Mouse (Mus musculus) ES-E14 (cell line): Measurements from ENCODE around the gene Aplp1.

ENCODE experiments used
- CHD2 ChIP-seq: IDR thresholded peaks from 2 replicates; pipeline ENCODE4 v1.6.1; 2014; ENCODE audit warnings: mild to moderate bottlenecking, low read depth, low read length, inconsistent platforms
- HCFC1 ChIP-seq: IDR thresholded peaks from 2 replicates; pipeline ENCODE4 v1.6.1; 2012; ENCODE audit warnings: low read length, inconsistent platforms, borderline replicate concordance; ENCODE audit not compliant: insufficient read depth
- MAFK ChIP-seq: IDR thresholded peaks from 2 replicates; pipeline ENCODE4 v1.6.1; 2014; ENCODE audit warnings: mild to moderate bottlenecking, low read depth, low read length, inconsistent platforms; ENCODE audit not compliant: insufficient read depth
- ZC3H11A ChIP-seq: IDR thresholded peaks from 2 replicates; pipeline ENCODE4 v1.6.1; 2012; ENCODE audit warnings: low read depth, mild to moderate bottlenecking, inconsistent platforms, low read length, borderline replicate concordance
- ZNF384 ChIP-seq: IDR thresholded peaks from 2 replicates; pipeline ENCODE4 v1.6.1; 2012; ENCODE audit warnings: low read depth, low read length, inconsistent platforms

GRCm38 (mm10) chr7:30477415-30478381 lies 32.4 kb upstream of the Aplp1 start:
- TF ChIP-seq ZC3H11A (no peak), MAFK (no peak), ZNF384 (no peak), CHD2 (no peak), HCFC1 (no peak)
